Mouse (Mus musculus) heart, embryonic 11.5 days (tissue): ENCODE results near the gene A530016L24Rik. TPM values are rescaled to one million over a fixed set of nuclear protein-coding genes. Genes with fewer than 3 reads are reported as not detected.

Source experiments
- ATAC-seq: fragments of 200-750 bp; cut with Nextera tagmentation; replicated peaks from 2 replicates; pipeline ENCODE4 v1.8.0; 2017; ENCODE audit warnings: moderate library complexity; ENCODE audit not compliant: insufficient number of reproducible peaks, low FRiP score, low TSS enrichment
- H3K27ac ChIP-seq: fragments of 300-500 bp; sonication (generic); 2 replicates; pipeline ENCODE4 v1.5.1; 2014; ENCODE audit warnings: mild to moderate bottlenecking, low read depth, low read length
- H3K27me3 ChIP-seq: fragments of 300-500 bp; sonication (generic); 2 replicates; pipeline ENCODE4 v1.6.1; 2014; ENCODE audit warnings: mild to moderate bottlenecking, low read length, mixed read lengths; ENCODE audit not compliant: control insufficient read depth, insufficient read depth
- H3K36me3 ChIP-seq: fragments of 300-500 bp; sonication (generic); 2 replicates; pipeline ENCODE4 v1.6.1; 2014; ENCODE audit warnings: mild to moderate bottlenecking, low read length, moderate library complexity, mixed read lengths; ENCODE audit not compliant: control insufficient read depth, insufficient read depth
- H3K4me1 ChIP-seq: fragments of 300-500 bp; sonication (generic); 2 replicates; pipeline ENCODE4 v1.6.1; 2014; ENCODE audit warnings: low read length; ENCODE audit not compliant: control insufficient read depth, insufficient read depth
- H3K4me2 ChIP-seq: fragments of 300-500 bp; sonication (generic); 2 replicates; pipeline ENCODE4 v1.6.1; 2014; ENCODE audit warnings: mild to moderate bottlenecking, moderate library complexity
- H3K4me3 ChIP-seq: fragments of 300-500 bp; sonication (generic); 2 replicates; pipeline ENCODE4 v1.5.1; 2014; ENCODE audit warnings: low read depth, low read length
- H3K9ac ChIP-seq: fragments of 300-500 bp; sonication (generic); 2 replicates; pipeline ENCODE4 v1.6.1; 2014; ENCODE audit warnings: mild to moderate bottlenecking, low read depth, low read length, moderate library complexity
- H3K9me3 ChIP-seq: fragments of 300-500 bp; sonication (generic); replicated peaks from 2 replicates; pipeline ENCODE4 v1.6.1; 2016; ENCODE audit warnings: low read length; ENCODE audit not compliant: control insufficient read depth
- WGBS: fragments of 180-500 bp; shearing (Covaris S2); extraction: QIAGEN DNeasy Blood & Tissue Kit; methylation state at CpG from one replicate; pipeline ENCODE4 v1.1.7; 2014; ENCODE audit not compliant: insufficient replicate concordance; 5-methylcytosine and 5-hydroxymethylcytosine counted together
- polyA plus RNA-seq: library from polyadenylated mRNA; unstranded; fragments of >200 nt; fragmentation: Nextera tagmentation; extraction: Ambion mirVana; gene quantifications from 2 replicates; pipeline ENCODE4 v1.2.1, GENCODE M21; 2014

The A530016L24Rik gene
- polyA plus RNA-seq, 1 experiment from 2014 or later = 8.7 TPM

DNA sequence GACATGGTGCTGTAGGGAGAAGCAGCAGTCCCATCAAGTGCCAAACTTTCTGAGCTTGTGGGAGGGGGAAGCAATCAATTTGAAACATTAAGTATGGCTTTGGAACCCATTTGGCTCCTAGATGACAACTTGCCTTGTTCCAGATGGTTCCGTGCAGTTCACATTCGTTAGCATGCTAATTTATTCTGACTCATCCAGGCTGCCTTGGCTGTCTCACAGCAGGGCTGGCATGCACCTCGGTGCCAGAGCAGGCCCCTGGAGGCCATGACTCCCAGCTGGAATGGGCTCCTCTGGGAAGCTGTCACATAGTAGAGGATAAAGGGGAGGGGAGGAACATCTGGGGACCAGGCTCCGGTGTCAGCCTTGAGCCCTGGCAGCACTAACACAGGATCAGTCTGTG is 31.4 kb upstream of the A530016L24Rik start:
- Histone ChIP-seq H3K36me3 (no peaks in the 10 kb centered on the region), H3K27ac (no peak overlapping the region), H3K4me1 (no peaks in the 10 kb centered on the region), H3K9ac (no peak overlapping the region), H3K27me3 (0 out of 2 replicates have a peak, but pooled peaks cover 5% of the 10 kb centered on the region), H3K4me2 (no peak overlapping the region), H3K4me3 (no peak overlapping the region), H3K9me3 (no peaks in the 10 kb centered on the region)
- ATAC-seq = no peak
- 58% methylated on average over 4 of the region's 4 CpGs for WGBS

DNA sequence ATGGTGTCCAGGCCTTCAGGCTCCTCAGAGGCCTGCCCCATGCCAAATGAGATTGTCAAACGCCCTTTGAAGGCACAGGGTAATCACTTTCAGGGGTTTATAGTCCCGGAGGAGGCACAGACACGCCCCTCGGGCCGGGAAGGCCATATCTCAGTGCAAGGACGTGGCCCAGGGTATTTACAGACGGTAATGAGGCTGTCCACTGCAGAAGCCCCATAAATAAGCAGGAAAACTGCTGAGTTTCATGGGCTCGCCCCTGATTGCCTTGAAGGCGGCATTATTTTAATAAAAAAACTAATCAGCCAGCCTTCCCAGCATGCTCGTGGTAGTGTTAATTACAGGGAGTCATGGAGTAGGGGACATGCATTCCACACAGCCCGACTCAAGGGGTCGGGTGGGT is 26.8 kb upstream of the A530016L24Rik start:
- no peak overlapping the region for H3K4me3 ChIP-seq
- ATAC-seq = no peak

DNA sequence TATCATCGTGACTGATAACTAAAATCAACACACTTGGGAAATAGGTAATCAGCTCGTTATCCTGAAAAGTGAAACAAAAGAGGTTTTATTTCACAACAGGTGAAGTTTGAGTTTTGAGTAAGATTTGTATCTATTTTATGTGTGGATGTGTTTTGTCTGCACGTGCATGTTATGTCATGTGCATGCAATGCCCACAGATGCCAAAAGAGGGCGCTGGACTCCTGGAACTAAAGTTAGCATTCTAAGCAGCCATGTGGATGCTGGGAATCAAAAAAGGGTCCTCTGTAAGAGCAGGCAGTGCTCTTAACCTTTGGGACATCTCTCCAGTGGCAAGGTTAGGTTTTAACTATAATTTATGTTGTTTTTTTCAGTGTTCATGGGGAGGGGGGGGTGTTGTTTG is 26.0 kb upstream of the A530016L24Rik start:
- Histone ChIP-seq H3K4me1 (no peaks in the 10 kb centered on the region), H3K4me3 (no peak overlapping the region), H3K36me3 (no peaks in the 10 kb centered on the region), H3K27me3 (peaks cover 16% of the 10 kb centered on the region; the same call in 1 of the 2 replicates), H3K9ac (no peak overlapping the region), H3K9me3 (no peaks in the 10 kb centered on the region), H3K4me2 (no peak overlapping the region), H3K27ac (no peak overlapping the region)
- ATAC-seq = no peak
- 66% methylated on average over 4 of the region's 4 CpGs for WGBS

More for the DNA sequence above, 26.8 kb upstream of the A530016L24Rik start:
- no peaks in the 10 kb centered on the region for H3K4me1 ChIP-seq
- WGBS = 64% methylated on average over 12 of the region's 12 CpGs
- no peaks in the 10 kb centered on the region for H3K36me3 ChIP-seq
- no peaks in the 10 kb centered on the region for H3K9me3 ChIP-seq
- H3K4me2 ChIP-seq = no peak overlapping the region
- H3K27ac ChIP-seq = no peak overlapping the region
- peaks cover 10% of the 10 kb centered on the region; the same call in 1 of the 2 replicates for H3K27me3 ChIP-seq
- no peak overlapping the region for H3K9ac ChIP-seq

DNA sequence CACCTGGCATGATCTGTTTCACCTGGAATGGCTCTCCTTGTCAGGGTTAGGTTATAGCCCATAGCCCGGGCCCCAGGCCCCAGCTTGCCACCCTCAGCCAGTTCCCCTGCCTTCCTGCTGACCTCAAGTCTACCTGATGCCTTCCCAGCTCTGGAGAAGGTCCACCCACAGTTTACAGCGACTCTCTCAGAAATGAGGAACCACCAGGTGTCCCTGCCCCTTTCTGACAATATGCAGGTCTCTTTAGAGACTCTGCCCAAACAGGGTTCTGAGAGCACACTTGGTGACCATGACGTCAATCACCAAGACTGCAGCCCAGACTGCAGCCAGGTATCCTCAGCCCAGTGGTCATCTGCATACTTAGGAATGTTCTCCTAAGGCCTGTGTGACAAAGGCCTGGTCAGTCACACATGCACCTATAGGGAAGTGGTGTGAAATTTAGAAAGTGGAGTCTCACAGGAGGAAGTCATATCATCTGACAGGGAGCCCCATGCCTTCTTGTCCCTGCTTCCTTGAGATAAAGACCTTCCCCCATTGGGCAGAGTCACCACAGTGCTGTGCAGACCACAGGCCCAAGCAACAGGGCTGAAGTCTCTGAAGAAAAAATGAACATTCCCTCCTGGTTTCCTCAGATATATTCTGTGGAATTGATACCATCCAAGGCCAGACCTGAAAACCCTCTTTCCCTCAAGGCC is 25.4 kb upstream of the A530016L24Rik start:
- Histone ChIP-seq H3K4me2 (no peak overlapping the region), H3K4me1 (no peaks in the 10 kb centered on the region), H3K27ac (no peak overlapping the region), H3K36me3 (no peaks in the 10 kb centered on the region), H3K4me3 (no peak overlapping the region), H3K9me3 (no peaks in the 10 kb centered on the region), H3K27me3 (peaks cover 16% of the 10 kb centered on the region; the same call in 1 of the 2 replicates), H3K9ac (no peak overlapping the region)
- ATAC-seq = no peak
- 69% methylated on average over 3 of the region's 3 CpGs for WGBS

DNA sequence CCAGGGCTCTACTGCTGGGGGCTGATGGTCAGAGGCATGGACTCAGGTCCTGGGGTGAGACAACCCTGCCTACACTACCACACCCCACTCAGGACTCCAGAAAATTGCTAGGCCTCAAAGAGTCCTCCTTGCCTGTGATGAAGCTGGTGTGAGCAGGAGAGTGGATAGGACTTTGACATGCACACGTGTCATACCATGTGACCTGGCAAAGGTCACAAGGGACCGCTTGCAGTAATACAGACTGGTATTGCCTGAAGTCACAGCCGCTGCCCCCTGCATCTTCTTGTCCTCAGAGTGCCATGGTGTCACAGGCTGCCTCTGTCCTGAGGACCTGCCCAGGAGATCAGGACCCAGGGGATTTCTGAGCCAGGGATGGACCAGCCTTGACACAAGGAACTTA is 24.7 kb upstream of the A530016L24Rik start:
- Histone ChIP-seq H3K9ac (no peak overlapping the region), H3K4me1 (no peaks in the 10 kb centered on the region), H3K9me3 (no peaks in the 10 kb centered on the region), H3K4me2 (no peak overlapping the region), H3K36me3 (no peaks in the 10 kb centered on the region), H3K27me3 (peaks cover 16% of the 10 kb centered on the region; the same call in 1 of the 2 replicates), H3K4me3 (no peak overlapping the region), H3K27ac (no peak overlapping the region)
- no peak for ATAC-seq
- WGBS = 80% methylated on average over 3 of the region's 3 CpGs

DNA sequence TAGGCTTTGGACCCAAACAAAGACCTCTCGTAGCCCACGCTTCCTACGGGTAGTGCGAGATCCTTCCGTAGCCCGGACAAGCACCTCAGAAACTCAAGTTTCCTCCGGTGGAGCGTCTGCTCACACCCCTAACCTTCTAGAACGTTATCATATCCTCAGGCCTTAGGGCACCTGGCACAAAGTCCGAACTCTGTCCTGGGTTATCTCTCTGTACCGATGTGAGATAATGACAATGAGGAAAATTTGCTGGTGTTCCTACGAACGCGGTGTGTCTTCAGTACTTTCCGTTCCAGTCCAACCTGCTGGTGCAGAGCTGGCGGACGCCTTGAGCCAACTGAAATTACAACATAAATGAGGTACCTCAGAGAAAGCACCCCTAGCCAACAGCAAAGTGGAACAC is 23.3 kb upstream of the A530016L24Rik start:
- H3K9me3 ChIP-seq = no peaks in the 10 kb centered on the region
- no peak overlapping the region for H3K4me3 ChIP-seq
- 79% methylated on average over 17 of the region's 17 CpGs for WGBS
- H3K9ac ChIP-seq = no peak overlapping the region
- no peak for ATAC-seq
- H3K27ac ChIP-seq = no peak overlapping the region
- no peak overlapping the region for H3K4me2 ChIP-seq
- peaks cover 13% of the 10 kb centered on the region; the same call in 1 of the 2 replicates for H3K27me3 ChIP-seq
- H3K36me3 ChIP-seq = no peaks in the 10 kb centered on the region
- H3K4me1 ChIP-seq = no peaks in the 10 kb centered on the region

DNA sequence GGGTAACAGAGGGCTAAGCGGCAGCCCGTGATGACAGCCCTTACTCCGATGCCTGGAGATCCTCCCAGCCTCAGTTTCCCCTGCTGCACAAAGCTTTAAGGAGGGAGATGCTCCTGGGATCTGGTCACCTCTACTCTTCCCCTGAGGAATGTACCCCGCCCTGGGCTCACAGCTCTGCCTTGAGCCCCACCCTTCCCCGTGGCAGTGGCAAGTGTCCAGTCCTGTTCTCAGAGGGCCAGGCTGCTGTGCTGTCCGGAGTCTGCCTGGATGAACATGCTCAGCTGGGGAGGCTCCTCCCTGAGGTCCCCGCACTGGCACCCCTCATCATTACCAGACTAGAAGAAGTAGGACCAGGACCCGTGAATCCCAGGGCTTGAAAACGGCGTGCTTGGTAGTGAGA is 21.9 kb upstream of the A530016L24Rik start:
- Histone ChIP-seq H3K9ac (no peak overlapping the region), H3K36me3 (no peaks in the 10 kb centered on the region), H3K27ac (no peak overlapping the region), H3K4me2 (no peak overlapping the region), H3K4me3 (no peak overlapping the region), H3K4me1 (no peaks in the 10 kb centered on the region), H3K27me3 (peaks cover 16% of the 10 kb centered on the region), H3K9me3 (no peaks in the 10 kb centered on the region)
- 62% methylated on average over 7 of the region's 10 CpGs for WGBS
- ATAC-seq = no peak

DNA sequence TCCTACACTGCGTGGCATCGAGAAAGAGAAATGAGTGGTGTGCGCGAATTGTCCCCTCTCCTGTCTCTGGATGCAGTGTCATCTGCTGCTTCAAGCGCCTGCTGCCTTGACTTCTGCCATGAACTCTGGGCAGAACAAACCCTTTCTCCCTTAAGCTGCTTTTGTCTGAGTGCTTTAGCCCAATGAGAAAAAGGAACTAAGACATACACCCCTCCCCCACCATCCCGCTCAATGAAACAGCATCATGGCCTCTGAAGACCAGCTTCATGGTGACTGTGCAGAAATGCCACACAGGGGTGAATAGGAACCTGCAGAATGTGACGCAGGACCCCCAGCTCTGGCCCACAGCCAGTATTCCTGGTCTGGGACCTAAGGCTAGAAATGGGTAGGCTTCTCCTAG is 19.9 kb upstream of the A530016L24Rik start:
- H3K36me3 ChIP-seq = no peaks in the 10 kb centered on the region
- WGBS = 85% methylated on average over 7 of the region's 7 CpGs
- no peak overlapping the region for H3K9ac ChIP-seq
- H3K27ac ChIP-seq = no peak overlapping the region
- H3K4me2 ChIP-seq = no peak overlapping the region
- H3K4me1 ChIP-seq = no peaks in the 10 kb centered on the region
- no peaks in the 10 kb centered on the region for H3K9me3 ChIP-seq
- peaks cover 21% of the 10 kb centered on the region for H3K27me3 ChIP-seq
- H3K4me3 ChIP-seq = no peak overlapping the region
- no peak for ATAC-seq

DNA sequence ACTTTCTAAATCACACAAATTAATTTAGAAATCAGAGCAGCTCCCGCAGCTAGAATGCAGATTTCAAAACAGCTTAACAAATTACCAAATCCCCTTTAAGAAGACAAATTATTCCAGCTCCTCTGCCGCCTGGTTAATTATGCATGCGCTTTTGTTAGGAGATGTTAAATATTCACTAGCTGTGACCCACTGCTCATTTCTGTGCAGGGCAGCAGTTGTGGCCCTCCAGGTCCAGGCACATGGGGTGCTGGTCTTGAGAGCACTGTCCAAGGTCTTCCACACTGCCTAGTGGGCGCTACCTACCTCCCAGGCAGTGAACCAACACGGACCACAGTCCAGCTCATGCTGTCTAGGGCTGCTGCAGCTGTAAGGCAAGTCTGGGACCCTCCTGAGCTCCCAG is 19.0 kb upstream of the A530016L24Rik start:
- Histone ChIP-seq H3K9ac (no peak overlapping the region), H3K4me2 (no peak overlapping the region), H3K4me1 (no peaks in the 10 kb centered on the region), H3K4me3 (no peak overlapping the region), H3K27ac (no peak overlapping the region), H3K27me3 (peaks cover 21% of the 10 kb centered on the region), H3K36me3 (no peaks in the 10 kb centered on the region), H3K9me3 (no peaks in the 10 kb centered on the region)
- WGBS = 76% methylated on average over 5 of the region's 5 CpGs
- ATAC-seq = no peak
